Mouse (Mus musculus): Measurements from ENCODE around the gene Pigr.
A peak's percentile ranks its signal among the peaks of the same experiment; 100 is the strongest.

Gene Pigr

DNA sequence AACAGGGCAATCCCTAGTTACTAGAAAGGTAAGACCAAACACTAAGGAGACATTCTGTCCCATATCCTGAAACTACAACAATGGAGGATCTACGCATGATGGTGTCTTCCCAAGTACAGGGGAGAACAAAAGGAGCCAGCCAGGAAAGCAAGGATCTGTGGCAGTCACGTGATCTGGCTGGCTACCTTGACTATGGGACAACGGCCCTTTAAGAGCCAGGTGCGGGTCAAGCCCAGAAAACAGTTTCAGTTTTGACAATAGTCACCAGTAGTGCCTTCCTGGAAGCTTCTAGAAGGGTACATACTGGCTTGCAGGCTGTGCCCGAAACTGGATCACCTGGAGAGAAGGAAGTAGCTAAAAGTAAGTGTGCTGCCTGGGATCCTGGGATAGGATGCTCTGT is at the start of gene Pigr:
Gene Pigr (plus strand): TSS at position 237 of the 400 bp plus-strand sequence.
- DNase-seq: no peak

DNA sequence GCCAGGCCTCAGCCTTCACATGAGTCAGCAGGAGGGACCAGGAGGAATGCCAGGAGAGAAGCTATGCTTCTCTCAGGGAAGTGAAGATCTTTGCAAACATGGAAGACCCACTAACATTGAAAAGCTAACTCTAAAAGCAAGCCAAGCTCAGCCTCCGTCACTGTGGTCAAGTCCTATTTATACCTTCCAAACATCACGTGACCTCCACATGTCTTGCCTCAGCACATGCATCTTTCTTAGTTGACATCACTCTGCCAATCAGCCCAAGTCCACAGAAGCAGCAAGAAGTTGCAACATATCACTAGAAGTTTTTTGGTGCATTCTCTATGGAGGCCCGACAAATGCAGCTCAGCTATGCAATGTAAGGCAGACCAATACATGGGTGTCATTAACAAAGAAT is 46.6 kb upstream of the Pigr start:
- DNase-seq: no peak

DNA sequence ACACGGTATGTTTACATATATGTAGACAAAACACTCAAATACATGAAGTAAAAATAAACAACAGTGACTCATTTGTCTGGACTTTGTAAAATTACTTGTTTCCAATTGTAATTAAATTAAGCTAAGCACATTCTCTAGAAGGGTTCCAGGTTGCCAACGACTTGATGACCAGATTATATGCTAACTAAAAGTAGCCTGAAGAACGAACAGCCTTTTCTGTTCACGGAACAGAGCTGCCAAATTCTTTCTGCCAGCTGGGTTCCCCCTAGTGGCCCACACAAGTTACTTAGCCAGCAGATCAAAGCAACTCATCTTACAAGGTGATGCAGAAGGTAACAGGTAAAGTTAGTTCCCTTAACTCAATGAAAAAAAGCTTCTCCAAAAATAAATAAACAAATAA is 42.4 kb upstream of the Pigr start:
- peak; percentile 8 for DNase-seq

DNA sequence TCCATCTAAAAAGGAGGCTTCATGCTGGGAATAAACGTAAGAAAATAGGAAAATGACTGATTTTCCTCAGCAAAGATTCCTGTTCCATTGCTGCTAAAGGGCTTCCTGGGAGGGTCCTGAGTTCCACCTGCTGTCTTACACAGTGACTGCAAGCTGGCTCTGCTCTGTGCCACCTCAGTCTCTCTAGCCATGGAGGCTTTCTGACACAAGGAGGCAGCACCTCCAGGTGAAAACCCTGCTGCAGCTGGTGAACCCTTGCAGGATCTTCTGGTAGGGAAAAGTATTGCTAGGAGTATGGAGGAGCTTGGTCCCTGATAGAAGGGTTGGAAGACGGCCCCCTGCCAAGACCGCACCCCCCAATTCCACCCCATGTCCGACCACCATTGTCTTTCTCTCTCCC is 39.5 kb upstream of the Pigr start:
- no peak for DNase-seq

DNA sequence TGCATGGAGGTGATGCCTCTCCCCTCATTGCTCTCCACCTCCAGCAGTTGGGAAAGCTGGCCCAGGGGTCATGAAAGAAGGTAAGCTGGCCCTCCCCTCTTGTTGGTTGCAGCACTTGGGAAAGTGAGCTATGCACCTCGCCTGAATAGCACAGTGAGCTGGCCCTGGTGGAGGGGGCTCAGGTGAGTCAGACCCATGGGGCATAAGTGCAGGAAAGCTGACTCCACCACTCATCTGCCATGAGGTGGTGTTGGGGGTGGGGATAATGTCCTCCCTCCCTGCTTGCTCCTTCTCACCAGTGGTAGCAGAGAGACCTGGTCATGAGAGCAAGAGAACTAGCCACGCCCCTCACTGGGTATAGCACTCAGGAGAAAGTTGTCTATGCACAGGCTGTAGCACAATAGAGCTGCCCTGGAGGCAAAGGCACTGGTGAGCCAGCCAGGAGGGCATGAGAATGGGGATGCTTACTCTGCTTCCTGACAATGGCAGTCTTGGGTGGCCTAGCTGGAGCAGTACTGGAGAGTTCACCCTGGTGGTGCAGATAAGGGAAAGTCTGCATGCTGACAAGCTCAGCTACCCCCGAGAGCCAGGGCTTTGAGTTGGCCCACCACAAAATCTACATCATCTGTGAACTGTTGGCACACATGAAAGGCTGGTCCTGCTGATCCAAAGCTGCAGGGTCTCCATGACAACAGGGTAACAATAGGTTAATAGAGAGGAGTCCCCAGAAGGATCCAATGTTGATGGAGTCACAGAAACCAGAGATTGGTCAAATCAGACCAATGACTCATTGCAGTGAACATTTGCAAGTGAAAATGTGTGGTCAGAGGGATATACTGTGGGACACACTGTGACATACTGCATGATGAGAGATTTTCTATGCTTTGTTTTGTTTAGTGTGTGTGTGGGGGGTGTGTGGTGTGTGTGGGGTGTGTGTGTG is 36.7 kb upstream of the Pigr start:
- no peak for DNase-seq

DNA sequence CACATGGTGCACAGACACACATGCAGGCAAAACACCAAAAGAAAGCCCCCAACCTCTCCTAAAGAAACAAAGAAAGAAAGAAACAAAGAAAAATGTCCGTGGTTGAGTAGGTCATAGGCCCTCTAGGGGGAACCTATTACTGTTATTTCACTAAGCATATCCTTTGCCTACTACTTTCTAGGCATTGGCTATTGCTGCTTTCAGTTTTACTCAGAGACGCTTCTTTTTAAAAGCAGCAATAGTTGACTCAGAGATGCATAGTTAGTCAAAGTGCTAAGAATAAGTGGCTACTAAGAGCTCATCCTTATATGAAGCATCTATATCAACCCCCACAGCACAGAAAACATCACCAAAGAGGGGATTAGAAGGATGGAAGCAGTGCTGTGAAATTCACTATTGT is 31.2 kb upstream of the Pigr start:
- DNase-seq: no peak

DNA sequence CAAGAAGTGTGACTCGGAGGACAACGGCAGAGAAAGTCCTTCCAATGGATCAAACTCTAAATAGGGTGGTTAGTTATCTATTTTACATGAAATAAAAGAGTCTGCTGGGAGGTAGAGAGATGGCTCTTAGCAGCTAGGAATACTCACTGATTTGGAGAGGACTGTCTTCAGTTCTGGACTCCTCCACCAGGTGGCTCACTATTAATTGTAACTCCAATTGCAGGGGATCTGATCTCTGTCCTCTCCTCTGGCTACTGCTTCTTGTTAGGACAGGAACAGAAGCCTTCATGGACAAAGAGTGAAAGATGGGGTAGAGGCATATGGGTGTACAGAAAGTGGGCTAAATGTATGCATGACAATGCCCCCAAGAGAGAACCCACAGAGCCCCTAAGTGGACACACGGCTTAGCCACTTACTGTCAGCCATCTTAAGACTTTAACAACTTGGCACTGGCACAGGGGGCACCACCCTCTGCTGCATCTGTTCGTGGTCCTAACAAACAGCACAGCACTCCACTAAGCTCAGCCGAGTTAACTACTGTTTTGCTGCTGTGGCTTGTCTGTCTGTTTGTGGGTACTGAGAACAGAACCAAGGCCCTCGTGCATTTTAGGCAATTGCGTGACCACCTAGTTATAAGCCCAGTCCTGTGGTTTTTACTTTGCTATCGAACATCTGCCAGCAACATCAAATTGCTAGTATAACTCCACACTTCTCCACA is 29.4 kb upstream of the Pigr start:
- DNase-seq: peak; percentile 37

DNA sequence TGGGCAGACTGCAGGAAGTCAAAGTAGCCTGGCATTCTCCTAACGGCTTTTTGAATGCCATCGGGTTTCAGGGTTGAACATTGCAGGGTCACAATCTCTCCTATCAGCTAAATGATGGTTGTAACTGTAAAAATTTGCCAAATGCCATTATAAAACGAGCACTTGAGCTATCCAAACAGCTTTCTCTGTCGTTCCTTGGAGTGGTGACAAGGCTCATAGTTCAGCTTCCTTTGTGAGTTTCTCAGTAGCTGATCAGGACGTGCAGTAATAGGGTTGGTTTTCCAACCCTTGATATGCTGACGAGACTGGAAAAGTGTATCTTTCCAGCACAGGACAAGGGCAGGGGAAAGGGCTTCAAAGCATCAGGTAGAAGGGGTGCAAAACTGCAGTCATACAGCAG is 28.4 kb upstream of the Pigr start:
- no peak for DNase-seq

DNA sequence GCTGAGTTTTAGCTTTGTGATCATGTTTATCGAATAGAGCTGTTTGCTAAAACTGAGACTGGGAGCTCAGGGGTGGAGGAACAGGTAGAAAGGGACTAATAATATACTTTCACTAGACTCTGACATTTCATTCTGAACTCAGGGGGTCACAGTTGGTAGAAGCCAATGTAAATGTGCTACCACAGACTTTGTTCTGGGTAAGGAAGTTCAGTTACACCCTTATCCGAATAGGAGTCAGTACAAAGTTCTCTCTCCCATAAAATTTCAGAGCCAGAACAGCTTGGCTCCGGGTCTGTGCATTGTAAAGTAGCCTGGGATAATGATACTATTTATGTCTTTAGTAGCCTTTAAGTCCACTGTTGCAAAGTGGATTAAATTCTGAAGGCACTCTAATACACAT is 27.9 kb upstream of the Pigr start:
- no peak for DNase-seq

DNA sequence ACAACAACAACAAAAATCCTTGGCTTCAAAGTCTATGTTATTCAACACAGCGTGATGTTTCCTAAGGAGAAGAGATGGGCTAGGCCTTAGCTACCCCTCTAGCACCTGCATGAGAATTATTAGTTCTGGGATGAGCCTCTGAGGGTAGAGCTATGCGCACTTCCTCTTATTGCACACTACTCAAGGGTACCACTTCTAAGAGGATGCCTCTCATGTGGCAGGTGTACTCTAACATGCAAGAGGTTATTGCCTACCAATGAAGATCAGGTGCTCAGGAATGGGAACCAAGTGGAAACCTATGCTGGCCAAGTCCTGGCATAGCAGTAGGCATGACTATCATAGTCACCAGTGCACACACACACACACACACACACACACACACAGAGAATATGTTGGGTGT is 27.1 kb upstream of the Pigr start:
- no peak for DNase-seq

DNA sequence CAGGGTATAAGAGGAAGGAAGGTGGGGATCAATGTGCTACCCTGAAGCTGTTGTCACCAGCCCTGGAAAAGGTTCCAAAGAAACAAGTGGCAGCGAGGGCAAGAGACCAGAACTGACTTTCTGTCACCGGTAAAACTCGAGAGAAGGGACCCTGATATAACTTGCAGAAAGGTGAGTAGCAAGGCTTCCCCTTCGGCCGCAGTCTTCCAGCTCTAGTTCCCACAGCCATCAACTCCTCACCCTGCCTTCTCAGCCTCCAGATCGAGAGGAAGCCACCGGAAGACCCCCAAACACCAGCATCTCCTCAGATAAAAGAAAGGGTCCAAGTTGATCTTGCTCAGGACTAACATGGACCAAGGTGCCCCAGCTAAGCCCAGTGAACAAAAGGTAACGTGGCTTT is 25.9 kb upstream of the Pigr start, which contains the start of gene Fcamr:
Gene Fcamr (plus strand): TSS at position 301 of the 400 bp plus-strand sequence.
- DNase-seq: no peak

DNA sequence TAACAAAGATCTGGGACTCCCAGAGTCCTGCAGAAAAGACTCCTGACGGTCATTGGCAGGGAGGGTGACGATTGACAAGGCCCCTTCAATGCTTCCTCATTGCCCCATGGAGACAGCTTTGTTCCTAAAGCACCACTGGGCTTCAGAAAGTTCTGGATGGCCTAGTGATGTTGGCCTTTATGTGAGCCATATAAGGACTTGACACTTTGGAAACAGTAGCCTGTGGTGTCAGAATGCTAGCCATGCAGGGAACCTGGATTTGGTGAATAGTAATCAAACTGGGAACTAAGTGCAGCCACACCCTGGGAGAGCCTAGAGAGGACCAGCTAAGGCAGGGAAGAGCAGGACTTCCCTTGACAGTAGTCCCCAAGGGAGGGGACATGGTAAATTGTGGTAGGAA is 25.0 kb upstream of the Pigr start:
- DNase-seq: no peak

DNA sequence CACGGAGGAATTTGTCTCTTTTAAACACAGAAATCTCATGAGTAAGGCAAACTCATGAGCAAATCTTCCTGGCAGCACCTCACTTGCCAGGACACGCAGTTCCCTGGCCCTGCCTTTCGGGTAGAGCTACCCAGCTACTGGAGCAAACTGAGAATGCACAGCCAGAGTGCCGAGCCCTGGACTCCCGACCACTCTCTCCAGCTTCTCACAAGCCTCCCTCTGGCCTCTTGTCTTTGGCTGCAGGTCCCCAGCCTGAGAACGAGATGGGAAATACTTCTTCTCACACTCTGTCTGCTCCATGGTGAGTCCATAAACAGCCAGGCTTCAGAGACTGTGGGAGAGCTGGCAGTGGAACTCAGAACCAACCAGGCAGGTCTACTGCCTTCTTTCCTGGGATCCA is 23.5 kb upstream of the Pigr start:
- no peak for DNase-seq

DNA sequence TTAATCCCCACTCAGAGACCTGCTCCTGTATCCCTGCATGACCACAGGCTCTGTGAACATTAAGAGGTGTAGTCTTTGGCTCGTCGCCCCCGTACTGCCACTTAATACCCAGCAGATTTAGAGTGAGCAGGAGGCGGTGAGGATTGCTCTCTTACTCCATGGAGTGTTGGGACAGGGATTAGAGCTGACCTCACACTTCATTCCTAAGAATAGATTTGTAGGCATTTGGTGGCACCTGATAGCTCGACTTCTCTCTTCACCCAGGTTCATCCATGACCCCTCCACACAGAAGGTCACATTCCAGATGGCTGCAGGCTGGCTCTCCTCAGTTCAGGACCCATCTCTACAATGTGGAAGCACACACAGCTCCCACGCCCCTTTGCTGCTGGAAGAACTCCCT is 22.2 kb upstream of the Pigr start:
- no peak for DNase-seq

DNA sequence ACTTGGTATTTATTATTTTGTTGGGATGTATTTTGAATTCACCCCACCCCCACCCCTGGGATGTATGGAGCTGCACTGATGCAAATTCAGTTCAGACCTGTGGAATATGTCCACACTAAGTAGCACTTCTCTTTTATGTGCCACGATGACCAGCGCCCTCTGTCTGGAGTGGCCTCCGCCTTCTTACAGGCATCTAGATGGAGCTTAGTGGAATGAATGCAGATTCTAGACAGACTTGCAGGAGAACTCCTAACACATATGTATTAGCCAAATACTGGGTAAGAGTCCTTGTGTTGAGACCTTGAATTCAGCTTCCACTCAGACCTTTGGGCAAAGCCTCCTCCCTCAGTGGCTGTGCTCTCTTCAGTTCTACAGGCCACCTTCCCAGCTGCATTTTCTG is 15.6 kb upstream of the Pigr start:
- no peak for DNase-seq

DNA sequence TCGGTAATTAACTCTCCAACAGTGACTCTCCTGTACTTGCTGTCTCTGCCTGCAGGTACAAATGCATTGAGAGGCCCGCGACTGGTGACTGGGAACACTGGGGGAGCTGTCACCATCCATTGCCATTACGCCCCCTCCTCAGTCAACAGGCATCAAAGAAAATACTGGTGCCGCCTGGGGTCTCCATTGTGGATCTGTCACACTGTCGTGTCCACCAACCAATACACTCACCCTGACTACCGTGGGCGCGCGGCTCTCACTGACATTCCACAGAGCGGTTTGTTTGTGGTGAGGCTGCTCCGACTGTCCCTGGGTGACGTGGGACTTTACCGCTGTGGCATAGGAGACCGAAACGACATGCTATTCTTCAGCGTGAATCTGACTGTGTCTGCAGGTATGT is 15.2 kb upstream of the Pigr start:
- no peak for DNase-seq

DNA sequence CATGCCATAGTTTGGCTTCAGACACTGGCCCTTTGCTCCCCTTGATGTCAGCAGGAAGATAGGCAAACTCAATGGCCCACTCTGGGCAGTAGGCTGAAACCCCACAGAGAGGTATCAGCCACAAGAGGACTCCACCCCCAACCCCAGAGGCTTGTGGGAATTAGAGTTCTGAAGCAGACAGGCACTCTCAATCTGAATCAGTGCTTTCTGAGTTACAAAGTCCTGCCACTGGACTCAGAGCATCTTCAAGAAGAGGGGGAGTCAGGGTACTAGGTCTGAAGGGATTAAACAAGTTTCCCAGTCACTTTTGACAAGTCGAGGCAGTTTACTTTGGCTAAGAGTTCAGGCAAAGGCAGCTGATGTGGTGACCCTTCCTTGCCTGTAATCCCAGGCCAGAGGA is 6.7 kb upstream of the Pigr start:
- DNase-seq: no peak

DNA sequence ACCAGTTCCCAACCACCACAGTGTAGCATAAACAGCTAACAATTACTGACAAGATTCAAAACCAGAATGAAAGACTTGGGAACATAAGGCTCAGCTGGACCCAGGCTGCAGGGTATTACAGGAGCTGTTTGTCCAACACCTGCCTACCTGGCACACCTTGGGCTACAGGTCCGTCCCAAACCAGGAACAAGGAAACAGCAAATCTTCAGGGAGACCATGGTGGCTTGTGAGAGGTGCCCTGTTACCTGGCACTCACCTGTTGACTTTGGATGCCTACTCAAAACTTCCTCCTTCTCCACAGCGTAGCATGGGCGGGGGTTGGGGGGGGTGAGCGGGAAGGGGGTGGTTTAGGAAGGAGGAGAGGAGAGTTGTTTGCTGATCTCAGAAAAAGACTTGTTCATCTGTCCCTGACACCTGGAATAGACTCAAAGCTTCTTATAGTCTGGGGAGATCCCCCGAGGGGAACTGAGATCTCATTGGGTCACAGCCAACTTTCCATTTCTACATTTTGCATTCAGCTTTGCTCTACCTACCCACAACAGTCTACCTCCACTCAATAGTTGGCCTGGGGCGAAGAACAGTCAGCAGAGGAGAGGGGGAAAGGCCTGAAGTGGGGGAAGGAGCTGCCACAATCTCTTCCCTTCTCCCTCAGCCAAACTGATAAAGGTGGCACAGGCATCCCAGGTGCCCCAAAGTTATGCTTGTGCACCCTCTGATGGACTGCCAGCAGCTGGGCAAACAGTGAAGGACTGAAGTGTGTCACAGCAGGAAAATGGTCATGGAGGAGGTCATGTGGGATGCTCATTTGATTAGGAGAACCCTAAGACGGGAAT is 6.0 kb upstream of the Pigr start:
- no peak for DNase-seq

DNA sequence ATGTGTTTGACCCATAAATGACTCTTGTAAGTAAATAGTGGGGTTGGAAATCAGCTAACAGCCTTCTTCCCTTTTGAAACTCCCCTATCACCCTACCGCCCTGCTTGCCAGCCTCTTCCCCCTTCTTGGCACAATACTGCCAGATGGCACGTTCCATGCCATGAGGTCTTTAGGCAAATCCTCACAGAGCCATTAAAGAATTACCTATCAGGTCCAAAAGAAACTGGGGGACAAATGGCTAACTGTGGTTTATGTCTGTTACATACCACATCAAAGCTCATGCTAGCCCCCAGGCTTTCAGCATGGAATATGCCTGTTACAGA is 5.4 kb upstream of the Pigr start:
- DNase-seq: no peak

DNA sequence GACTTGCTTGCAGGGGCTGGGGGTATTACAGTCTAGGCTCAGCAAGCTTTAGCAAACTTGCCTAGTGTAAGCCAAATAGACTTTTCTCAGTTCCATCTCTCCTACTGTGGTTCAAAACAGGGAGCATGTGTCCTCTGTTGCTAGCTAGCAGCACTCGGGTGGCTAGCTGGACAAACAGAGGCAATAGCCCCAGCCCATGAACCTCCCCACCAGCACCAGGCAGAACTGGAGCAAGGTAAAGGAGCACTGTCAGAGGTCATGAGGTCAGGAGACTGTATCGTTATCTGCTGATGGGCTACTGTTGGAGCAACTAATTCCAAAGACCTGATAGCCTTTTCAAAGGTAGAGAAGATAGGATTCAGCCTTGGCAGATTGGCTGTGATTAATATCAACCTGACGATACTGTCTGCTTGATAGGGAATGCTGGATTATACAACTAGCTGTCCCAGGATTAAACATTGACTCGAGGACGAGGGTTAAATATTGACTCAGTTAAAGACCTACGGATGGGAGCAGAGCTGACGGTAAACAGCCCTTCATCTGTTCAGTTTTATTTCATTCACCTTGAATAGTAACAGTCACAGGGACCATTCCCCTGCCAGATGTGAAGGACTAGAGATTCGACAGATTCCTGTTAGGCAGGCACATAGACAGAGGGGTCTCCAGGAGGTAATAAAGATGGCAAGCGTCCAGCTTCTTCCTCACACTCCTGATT is 4.4 kb upstream of the Pigr start:
- DNase-seq: no peak

DNA sequence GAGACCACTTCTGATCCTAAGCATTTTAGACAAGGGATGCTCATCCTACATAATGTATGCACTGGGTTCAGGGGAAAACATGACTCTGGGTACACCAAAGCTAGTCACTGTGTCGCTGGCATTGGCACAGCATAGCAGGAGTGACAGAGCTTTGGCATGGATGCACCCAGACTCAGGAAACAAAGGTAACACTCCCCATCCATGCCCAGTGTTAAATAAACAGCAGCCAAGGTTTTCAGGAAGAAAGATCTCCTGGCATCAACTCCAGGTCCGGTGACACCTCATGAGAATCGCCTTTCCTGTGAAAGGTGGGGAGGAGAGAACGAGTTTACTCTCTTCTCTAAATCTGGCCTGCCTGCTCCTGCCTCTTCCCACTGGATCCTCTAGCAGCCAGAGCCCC is 2.2 kb downstream of the Pigr start:
- DNase-seq: no peak

DNA sequence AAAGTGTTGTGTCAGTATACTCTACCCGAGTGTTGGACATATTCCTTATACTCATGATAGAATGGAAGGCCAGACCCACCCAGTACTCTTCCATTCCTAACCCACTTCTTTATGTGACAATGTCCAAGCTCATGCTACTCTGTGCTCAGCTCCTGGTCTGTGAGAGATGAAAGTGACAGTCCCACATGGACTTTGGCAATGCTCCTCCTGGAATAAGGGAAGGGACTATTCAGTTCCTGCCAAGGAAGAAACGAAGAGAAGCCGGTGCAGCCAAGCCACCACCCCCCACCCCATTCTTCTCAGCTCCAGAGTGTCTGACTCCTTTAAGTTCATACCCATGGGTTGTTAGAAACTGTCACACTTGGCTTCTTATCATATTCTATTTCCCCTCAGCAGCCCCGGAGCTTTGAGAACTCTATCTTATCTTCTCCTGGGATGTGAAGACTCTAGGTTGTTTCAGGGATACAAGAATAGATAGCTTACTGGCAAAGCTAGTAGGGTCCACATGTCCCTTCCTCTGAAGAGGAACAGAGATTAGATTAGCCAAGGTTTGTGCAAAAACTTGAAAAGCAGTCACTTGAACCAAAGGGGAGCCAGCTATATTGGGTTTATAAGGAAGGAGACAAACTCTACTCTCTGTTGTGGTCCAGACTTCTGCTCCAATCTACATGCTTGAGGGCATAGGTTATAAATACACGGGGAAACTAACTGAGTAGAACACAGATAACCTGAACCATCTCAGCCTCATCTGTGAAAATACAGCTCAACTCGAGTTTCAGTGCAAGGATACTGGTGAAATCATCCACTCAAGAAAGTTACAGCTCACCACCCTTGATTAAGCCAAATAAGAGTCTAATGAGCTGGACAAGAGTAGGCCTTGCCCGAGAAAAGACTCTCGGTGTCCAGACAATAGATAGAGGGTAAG is 3.7 kb downstream of the Pigr start:
- DNase-seq: no peak

Measured in cerebellum, adult 8-10 months (tissue).